Mouse (Mus musculus): ENCODE measurements at regions not wholly inside any gene's neighbourhood (a gene's known extent, or its start where the extent isn't known, plus 50 kb on each side); places are given as distances from the start of the nearest gene placed in this dataset.

DNA sequence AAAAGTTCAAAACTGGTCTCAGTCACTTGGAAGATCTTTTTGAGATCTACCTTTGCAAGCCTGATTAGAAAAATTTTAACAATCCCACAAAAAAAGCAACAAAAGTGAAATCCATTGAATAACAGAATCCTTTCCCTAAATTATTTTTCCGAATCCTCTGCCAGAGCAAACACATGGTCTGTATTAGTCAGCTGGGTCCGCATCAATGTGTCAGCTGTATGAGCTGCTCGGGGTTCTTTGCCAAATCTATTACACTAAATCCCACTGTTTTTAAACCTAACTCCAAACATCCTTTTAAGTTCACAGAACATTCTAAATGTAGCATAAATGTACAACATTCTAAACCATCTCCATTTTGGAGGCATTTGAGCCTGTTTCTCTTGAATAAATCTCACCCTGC, 255.1 kb upstream of the Hsf2 start:
- TF ChIP-seq CTCF (IDR thresholded peaks at IDR 0.05; ENCODE audit: extremely low read depth, insufficient read depth, low read length) (no peak), POLR2A (IDR thresholded peaks at IDR 0.05; ENCODE audit: extremely low read depth, insufficient read depth, low read length) (no peak)
